Mouse (Mus musculus): ENCODE measurements around the gene Snx9. TPM values are rescaled to one million over a fixed set of nuclear protein-coding genes. Genes with fewer than 3 reads are reported as not detected.

Snx9 gene
- polyA plus RNA-seq, 1 experiment from 2014 or later, result 39.9 TPM

DNA sequence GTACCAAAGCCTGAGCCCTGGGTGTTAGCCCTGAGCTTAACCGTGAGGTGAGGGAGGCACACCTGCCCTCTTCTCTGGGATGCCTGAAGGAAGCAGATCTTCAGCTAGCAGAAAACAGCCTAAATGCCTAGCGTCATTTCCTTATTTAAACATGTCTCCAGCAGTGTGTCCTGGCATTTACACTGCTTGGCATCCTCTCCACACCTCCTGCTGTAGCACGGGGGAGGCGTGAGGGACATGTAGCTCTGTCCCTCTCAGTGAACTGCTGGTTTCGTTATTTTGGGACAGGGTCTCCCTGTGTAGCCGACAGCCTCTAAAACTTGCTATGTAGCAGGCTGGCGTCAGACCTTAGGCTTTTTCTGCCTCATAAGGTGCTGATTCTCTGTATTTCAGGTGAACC lies 55.5 kb downstream of the Snx9 start:
- H3K27ac ChIP-seq (ENCODE audit: low read length), result 0 out of 2 replicates have a peak overlapping the region, but pooled peaks have one; percentile 18
- no peak overlapping the region for H3K4me2 ChIP-seq (replicated peaks; ENCODE audit: low read depth, low read length)
- H3K4me1 ChIP-seq (ENCODE audit: control insufficient read depth, insufficient read depth, low read length), result 0 out of 2 replicates have a peak, but pooled peaks cover 5% of the 10 kb centered on the region
- H3K27me3 ChIP-seq (ENCODE audit: control insufficient read depth, insufficient read depth, low read length), result no peaks in the 10 kb centered on the region
- ATAC-seq (ENCODE audit: insufficient number of reproducible peaks, insufficient read depth, low FRiP score, low read depth), result no peak
- peaks cover 17% of the 10 kb centered on the region; the same call in 1 of the 2 replicates for H3K36me3 ChIP-seq (ENCODE audit: control insufficient read depth, insufficient read depth, low read length)
- no peaks in the 10 kb centered on the region for H3K9me3 ChIP-seq (ENCODE audit: control insufficient read depth, low read depth, low read length)
- 80% methylated on average over 7 of the region's 7 CpGs for WGBS
- no peak overlapping the region for H3K9ac ChIP-seq (replicated peaks; ENCODE audit: low read depth, low read length)
- H3K4me3 ChIP-seq (ENCODE audit: low read depth, low read length), result no peak overlapping the region

DNA sequence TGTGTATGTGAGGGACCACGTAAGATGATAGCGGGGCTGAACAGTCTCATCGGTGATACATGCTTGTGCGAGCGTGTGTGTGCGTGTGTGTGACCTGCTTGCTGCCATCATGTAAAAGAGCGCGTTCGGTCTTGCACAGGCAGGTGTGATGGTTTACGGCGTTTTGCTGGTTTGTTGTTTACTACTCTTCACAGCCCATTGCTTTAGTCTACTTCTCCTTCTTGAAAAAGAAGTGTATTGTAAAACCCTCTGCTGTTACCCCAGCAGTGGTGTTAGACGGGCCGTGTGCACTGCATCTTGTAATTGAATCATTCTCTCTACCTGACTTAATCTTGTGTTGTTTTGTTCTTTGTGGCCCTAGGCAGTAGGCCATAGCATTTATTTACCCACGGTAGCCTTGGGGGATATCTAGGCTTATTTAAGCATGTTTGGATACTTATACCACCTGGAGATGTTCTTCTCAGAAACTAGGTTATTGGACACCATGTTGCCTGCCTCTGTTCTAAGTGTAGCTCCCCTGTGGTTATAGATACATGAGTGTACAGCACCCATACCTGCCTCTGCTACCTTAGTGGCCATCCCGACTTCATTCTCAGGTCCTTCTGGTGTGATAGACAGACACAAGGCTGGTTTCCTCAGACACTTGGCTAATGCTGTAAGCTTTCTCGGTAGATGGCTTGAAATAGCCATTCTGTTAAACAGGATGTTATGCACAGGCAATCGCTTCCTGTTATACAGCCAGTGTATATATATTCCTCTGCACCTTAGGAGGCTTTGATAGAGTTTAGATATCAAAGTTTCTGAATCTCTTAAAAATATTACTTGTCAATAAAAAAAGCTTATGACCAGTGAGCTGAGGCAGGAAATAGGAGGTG lies 56.4 kb downstream of the Snx9 start:
- H3K27ac ChIP-seq (ENCODE audit: low read length), result no peak overlapping the region
- H3K27me3 ChIP-seq (ENCODE audit: control insufficient read depth, insufficient read depth, low read length), result no peaks in the 10 kb centered on the region
- H3K9ac ChIP-seq (replicated peaks; ENCODE audit: low read depth, low read length), result no peak overlapping the region
- WGBS, result 93% methylated on average over 17 of the region's 17 CpGs
- no peak overlapping the region for H3K4me3 ChIP-seq (ENCODE audit: low read depth, low read length)
- no peak for ATAC-seq (ENCODE audit: insufficient number of reproducible peaks, insufficient read depth, low FRiP score, low read depth)
- H3K9me3 ChIP-seq (ENCODE audit: control insufficient read depth, low read depth, low read length), result no peaks in the 10 kb centered on the region
- H3K36me3 ChIP-seq (ENCODE audit: control insufficient read depth, insufficient read depth, low read length), result peaks cover 26% of the 10 kb centered on the region; the same call in 1 of the 2 replicates
- H3K4me2 ChIP-seq (replicated peaks; ENCODE audit: low read depth, low read length), result no peak overlapping the region
- 0 out of 2 replicates have a peak, but pooled peaks cover 5% of the 10 kb centered on the region for H3K4me1 ChIP-seq (ENCODE audit: control insufficient read depth, insufficient read depth, low read length)

DNA sequence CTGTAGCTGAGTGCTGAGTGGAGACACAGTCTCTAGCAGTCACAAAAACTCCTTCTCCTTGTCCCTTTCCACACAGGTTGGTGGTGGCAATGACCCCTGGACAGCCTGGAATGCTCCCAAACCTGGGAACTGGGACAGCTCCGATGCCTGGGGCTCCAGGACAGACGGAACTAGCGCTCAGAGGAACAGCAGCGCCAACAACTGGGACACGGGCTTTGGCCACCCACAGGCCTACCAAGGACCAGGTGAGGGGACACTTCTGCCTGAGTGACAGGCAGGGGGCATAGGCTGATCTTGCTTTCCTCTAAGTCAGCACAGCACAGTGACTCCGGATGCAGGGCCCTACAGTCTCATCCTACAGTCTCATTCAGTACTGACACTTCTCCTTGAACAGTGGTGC lies 58.1 kb downstream of the Snx9 start:
- no peak overlapping the region for H3K4me2 ChIP-seq (replicated peaks; ENCODE audit: low read depth, low read length)
- H3K4me1 ChIP-seq (ENCODE audit: control insufficient read depth, insufficient read depth, low read length), result no peaks in the 10 kb centered on the region
- no peaks in the 10 kb centered on the region for H3K9me3 ChIP-seq (ENCODE audit: control insufficient read depth, low read depth, low read length)
- H3K9ac ChIP-seq (replicated peaks; ENCODE audit: low read depth, low read length), result no peak overlapping the region
- no peak overlapping the region for H3K27ac ChIP-seq (ENCODE audit: low read length)
- peaks cover 32% of the 10 kb centered on the region for H3K36me3 ChIP-seq (ENCODE audit: control insufficient read depth, insufficient read depth, low read length)
- no peaks in the 10 kb centered on the region for H3K27me3 ChIP-seq (ENCODE audit: control insufficient read depth, insufficient read depth, low read length)
- 93% methylated on average over 6 of the region's 6 CpGs for WGBS
- H3K4me3 ChIP-seq (ENCODE audit: low read depth, low read length), result no peak overlapping the region
- ATAC-seq (ENCODE audit: insufficient number of reproducible peaks, insufficient read depth, low FRiP score, low read depth), result no peak

DNA sequence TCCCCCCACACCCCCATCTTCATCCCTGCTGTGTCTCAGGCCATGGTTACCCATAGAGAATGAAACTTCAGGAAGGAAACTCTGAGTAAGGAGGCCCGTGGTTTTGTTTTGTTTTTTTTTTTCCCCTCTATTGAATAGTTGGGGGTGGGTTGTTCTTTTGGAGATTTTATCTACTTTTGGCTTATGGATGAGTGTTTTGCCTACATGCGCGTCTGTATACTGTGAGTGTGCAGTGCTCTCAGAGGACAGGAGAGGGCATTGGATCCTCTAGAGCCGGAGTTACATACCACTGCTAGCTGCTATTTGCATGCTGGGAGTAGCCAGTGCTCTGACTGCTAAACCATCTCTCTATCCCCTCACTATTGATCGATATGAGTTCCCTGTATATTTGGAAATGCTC lies 60.3 kb downstream of the Snx9 start:
- Histone ChIP-seq H3K9ac (replicated peaks; ENCODE audit: low read depth, low read length) (no peak overlapping the region), H3K36me3 (ENCODE audit: control insufficient read depth, insufficient read depth, low read length) (peaks cover 44% of the 10 kb centered on the region), H3K4me2 (replicated peaks; ENCODE audit: low read depth, low read length) (no peak overlapping the region), H3K27ac (ENCODE audit: low read length) (no peak overlapping the region), H3K4me1 (ENCODE audit: control insufficient read depth, insufficient read depth, low read length) (no peaks in the 10 kb centered on the region), H3K9me3 (ENCODE audit: control insufficient read depth, low read depth, low read length) (no peaks in the 10 kb centered on the region), H3K4me3 (ENCODE audit: low read depth, low read length) (no peak overlapping the region), H3K27me3 (ENCODE audit: control insufficient read depth, insufficient read depth, low read length) (no peaks in the 10 kb centered on the region)
- no peak for ATAC-seq (ENCODE audit: insufficient number of reproducible peaks, insufficient read depth, low FRiP score, low read depth)
- WGBS, result 79% methylated on average over 5 of the region's 5 CpGs

DNA sequence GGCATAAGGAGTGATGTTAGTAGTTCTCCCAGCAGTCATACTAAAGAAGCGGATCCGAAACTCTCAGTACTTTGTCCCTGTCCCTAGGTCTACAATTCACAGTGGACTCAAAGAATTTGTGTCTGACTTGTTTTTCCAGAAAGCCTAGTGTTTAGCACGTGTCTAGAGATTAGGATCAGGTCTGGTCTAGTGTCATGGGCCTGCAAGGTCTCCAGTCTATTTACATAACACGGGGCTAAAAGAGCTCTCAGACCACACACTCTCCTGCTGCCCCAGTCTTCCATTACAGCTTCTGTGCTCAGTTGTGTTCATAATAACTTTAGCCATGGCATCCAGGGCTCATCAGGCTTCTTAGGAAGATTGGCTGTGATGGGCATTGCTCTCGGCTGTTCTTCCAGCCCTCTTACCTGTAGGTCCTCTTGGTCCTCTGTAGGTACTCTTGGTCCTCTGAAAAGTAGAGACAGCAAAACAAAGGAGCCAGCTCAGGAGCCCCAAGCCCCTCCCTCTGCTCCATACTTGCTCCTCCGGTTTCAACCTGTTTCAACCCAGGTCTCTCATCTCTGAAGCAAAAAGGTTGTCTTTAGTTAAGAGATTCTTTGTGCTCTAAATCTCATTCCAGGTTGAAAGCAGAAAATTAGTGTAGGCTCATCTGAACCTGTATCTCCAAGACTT lies 62.6 kb downstream of the Snx9 start:
- Histone ChIP-seq H3K4me1 (ENCODE audit: control insufficient read depth, insufficient read depth, low read length) (no peaks in the 10 kb centered on the region), H3K27me3 (ENCODE audit: control insufficient read depth, insufficient read depth, low read length) (no peaks in the 10 kb centered on the region), H3K36me3 (ENCODE audit: control insufficient read depth, insufficient read depth, low read length) (peaks cover 54% of the 10 kb centered on the region), H3K9ac (replicated peaks; ENCODE audit: low read depth, low read length) (no peak overlapping the region), H3K9me3 (ENCODE audit: control insufficient read depth, low read depth, low read length) (no peaks in the 10 kb centered on the region), H3K4me3 (ENCODE audit: low read depth, low read length) (no peak overlapping the region), H3K27ac (ENCODE audit: low read length) (peak overlapping the region; percentile 46), H3K4me2 (replicated peaks; ENCODE audit: low read depth, low read length) (no peak overlapping the region)
- 49% methylated on average over 6 of the region's 6 CpGs for WGBS
- peak; percentile 77; the same call in 1 of the 2 replicates for ATAC-seq (ENCODE audit: insufficient number of reproducible peaks, insufficient read depth, low FRiP score, low read depth)

DNA sequence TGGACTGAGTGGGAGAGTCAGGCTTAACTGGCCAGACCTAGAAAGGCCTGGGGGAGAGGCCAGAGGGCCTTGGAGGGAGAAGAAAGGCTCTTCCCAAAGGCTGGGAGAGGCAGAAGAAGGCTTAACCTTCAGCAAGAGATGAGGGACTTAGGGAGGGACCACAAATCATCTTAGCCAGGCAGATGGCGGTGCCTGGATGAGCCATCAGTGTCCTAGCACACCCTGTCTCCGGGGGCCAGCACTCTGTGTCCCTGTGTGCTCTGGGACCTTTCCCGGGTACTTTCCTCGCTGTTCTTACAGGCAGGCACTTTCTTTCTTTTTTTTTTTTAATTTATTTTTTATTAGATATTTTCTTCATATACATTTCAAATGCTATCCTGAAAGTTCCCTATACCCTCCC lies 68.6 kb downstream of the Snx9 start:
- Histone ChIP-seq H3K27ac (ENCODE audit: low read length) (no peak overlapping the region), H3K27me3 (ENCODE audit: control insufficient read depth, insufficient read depth, low read length) (no peaks in the 10 kb centered on the region), H3K9me3 (ENCODE audit: control insufficient read depth, low read depth, low read length) (no peaks in the 10 kb centered on the region), H3K36me3 (ENCODE audit: control insufficient read depth, insufficient read depth, low read length) (peaks cover 31% of the 10 kb centered on the region), H3K4me2 (replicated peaks; ENCODE audit: low read depth, low read length) (no peak overlapping the region), H3K4me3 (ENCODE audit: low read depth, low read length) (no peak overlapping the region), H3K9ac (replicated peaks; ENCODE audit: low read depth, low read length) (no peak overlapping the region), H3K4me1 (ENCODE audit: control insufficient read depth, insufficient read depth, low read length) (no peaks in the 10 kb centered on the region)
- 93% methylated on average over 4 of the region's 4 CpGs for WGBS
- ATAC-seq (ENCODE audit: insufficient number of reproducible peaks, insufficient read depth, low FRiP score, low read depth), result no peak

DNA sequence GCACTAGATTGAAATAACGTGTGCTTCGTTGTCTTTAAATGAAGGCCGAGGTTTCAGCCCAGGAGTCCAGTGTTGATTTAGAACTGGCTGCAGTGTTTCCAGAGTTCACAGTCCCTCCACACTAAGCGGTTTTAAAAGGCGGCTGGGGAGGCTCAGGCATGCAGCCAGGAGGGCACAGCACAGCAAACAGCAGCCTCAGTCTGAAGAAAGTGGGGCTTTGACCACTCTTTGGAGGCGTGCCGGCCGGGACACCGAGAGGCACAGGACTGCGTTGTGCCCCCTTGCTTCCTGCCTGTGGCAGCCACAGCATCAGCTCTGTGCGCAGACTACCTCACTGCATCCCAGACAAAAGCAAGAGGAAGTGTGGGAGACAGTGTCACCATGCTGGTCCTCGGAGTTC lies 70.5 kb downstream of the Snx9 start:
- H3K4me2 ChIP-seq (replicated peaks; ENCODE audit: low read depth, low read length), result no peak overlapping the region
- H3K4me1 ChIP-seq (ENCODE audit: control insufficient read depth, insufficient read depth, low read length), result no peaks in the 10 kb centered on the region
- H3K27me3 ChIP-seq (ENCODE audit: control insufficient read depth, insufficient read depth, low read length), result no peaks in the 10 kb centered on the region
- H3K9ac ChIP-seq (replicated peaks; ENCODE audit: low read depth, low read length), result no peak overlapping the region
- H3K9me3 ChIP-seq (ENCODE audit: control insufficient read depth, low read depth, low read length), result no peaks in the 10 kb centered on the region
- H3K4me3 ChIP-seq (ENCODE audit: low read depth, low read length), result no peak overlapping the region
- no peak overlapping the region for H3K27ac ChIP-seq (ENCODE audit: low read length)
- ATAC-seq (ENCODE audit: insufficient number of reproducible peaks, insufficient read depth, low FRiP score, low read depth), result no peak
- H3K36me3 ChIP-seq (ENCODE audit: control insufficient read depth, insufficient read depth, low read length), result peaks cover 16% of the 10 kb centered on the region; the same call in 1 of the 2 replicates
- 68% methylated on average over 12 of the region's 12 CpGs for WGBS

DNA sequence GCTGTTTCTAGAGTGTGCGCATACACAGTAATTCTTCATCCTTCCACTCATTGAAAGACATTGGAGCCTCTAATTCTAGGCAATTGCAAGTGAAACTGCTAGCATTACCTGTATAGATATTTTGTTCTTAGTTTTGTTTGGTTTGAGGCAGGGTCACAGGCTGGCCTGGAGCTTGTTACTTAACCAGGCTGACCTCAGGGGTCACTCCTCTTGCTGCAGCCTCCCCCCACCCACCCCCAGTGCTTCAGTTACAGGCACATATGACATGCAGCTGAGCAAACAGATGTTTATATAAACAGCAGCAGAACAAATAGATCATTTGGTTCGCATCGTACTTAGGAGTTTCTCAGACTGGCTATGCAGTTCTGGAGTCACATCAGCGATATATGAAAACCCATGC lies 71.7 kb downstream of the Snx9 start:
- ATAC-seq (ENCODE audit: insufficient number of reproducible peaks, insufficient read depth, low FRiP score, low read depth), result no peak
- Histone ChIP-seq H3K4me2 (replicated peaks; ENCODE audit: low read depth, low read length) (no peak overlapping the region), H3K36me3 (ENCODE audit: control insufficient read depth, insufficient read depth, low read length) (peaks cover 15% of the 10 kb centered on the region; the same call in 1 of the 2 replicates), H3K9me3 (ENCODE audit: control insufficient read depth, low read depth, low read length) (no peaks in the 10 kb centered on the region), H3K4me3 (ENCODE audit: low read depth, low read length) (no peak overlapping the region), H3K9ac (replicated peaks; ENCODE audit: low read depth, low read length) (no peak overlapping the region), H3K4me1 (ENCODE audit: control insufficient read depth, insufficient read depth, low read length) (no peaks in the 10 kb centered on the region), H3K27me3 (ENCODE audit: control insufficient read depth, insufficient read depth, low read length) (no peaks in the 10 kb centered on the region), H3K27ac (ENCODE audit: low read length) (no peak overlapping the region)
- WGBS, result 67% methylated on average over 4 of the region's 4 CpGs

Data from stomach, embryonic 14.5 days (tissue).